Mouse (Mus musculus) heart, adult 2 months (tissue): Measurements from ENCODE around the gene Macrod1.

Source experiments
- CTCF ChIP-seq: fragments of 200-600 bp; IDR thresholded peaks from 2 replicates; pipeline ENCODE4 v1.8.1; 2022; ENCODE audit warnings: antibody characterized with exemption, mild to moderate bottlenecking, moderate library complexity
- EP300 ChIP-seq: fragments of 200-500 bp; IDR thresholded peaks from 2 replicates; pipeline ENCODE4 v1.6.1; 2011; ENCODE audit warnings: low read depth, low read length, control low read depth; ENCODE audit not compliant: insufficient read depth
- POLR2A ChIP-seq: fragments of 200-500 bp; IDR thresholded peaks from 2 replicates; pipeline ENCODE4 v1.6.1; 2011; ENCODE audit warnings: mild to moderate bottlenecking, low read depth, low read length, control low read depth; ENCODE audit not compliant: insufficient read depth

DNA sequence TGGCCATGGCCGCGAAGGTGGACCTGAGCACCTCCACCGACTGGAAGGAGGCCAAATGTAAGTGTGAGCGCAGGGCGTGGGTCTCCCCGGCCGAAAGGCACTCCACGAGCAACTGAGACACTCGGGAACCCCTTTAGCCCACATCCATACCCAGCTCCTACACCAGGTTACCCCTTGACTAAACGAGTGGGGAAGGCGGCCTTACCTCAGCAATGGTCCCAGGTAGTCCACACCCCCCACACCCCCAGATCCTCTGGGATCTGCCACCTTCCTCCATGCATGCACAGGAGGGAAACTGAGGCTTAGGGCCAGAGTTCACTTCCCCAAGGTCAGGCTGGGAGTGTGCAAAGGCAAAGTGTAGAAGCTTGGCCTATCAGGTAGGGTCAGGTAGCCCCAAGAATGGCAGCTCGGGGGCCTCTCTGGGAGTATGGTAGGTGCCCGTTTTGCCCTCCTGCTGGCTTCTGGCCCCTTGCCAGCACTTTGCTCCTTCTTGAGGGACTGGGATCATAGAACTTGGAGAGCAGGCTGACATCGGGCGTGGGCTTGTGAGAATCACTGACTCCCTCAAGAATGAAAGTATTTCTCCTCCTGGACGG, 614 bp downstream of the Macrod1 start:
- no peak for TF ChIP-seq CTCF
- TF ChIP-seq POLR2A = no peak
- TF ChIP-seq EP300 = no peak
